Mouse (Mus musculus) myocyte (in vitro differentiated cells): ENCODE data around the gene Cacna1a. TPM values are rescaled to one million over a fixed set of nuclear protein-coding genes. Genes with fewer than 3 reads are reported as not detected.

Experiments
- H3K27me3 ChIP-seq: one replicate; pipeline ENCODE4 v1.6.1; 2011; ENCODE audit not compliant: control insufficient read depth, insufficient read depth, insufficient read length
- H3K36me3 ChIP-seq: one replicate; pipeline ENCODE4 v1.6.1; 2011; ENCODE audit not compliant: control insufficient read depth, insufficient read depth
- H3K4me2 ChIP-seq: one replicate; pipeline ENCODE4 v1.6.1; 2011; ENCODE audit warnings: low read depth, control low read depth
- H3K4me3 ChIP-seq: one replicate; pipeline ENCODE4 v1.5.1; 2011; ENCODE audit warnings: mild to moderate bottlenecking, control low read depth, moderate library complexity
- H3K79me2 ChIP-seq: one replicate; pipeline ENCODE4 v1.6.1; 2011; ENCODE audit not compliant: control insufficient read depth, insufficient read depth
- H3ac ChIP-seq: one replicate; pipeline ENCODE4 v1.6.1; 2011; ENCODE audit not compliant: control insufficient read depth, insufficient read length
- CEBPB ChIP-seq: IDR thresholded peaks from 2 replicates; pipeline ENCODE4 v1.6.1; 2011; ENCODE audit warnings: mild to moderate bottlenecking, moderate library complexity; ENCODE audit not compliant: poor library complexity, insufficient read depth, severe bottlenecking
- E2F4 ChIP-seq: IDR thresholded peaks from one replicate; pipeline ENCODE4 v1.6.1; 2011; ENCODE audit warnings: mild to moderate bottlenecking, control low read depth, moderate library complexity; ENCODE audit not compliant: insufficient read depth
- MAX ChIP-seq: IDR thresholded peaks from one replicate; pipeline ENCODE4 v1.6.1; 2011; ENCODE audit warnings: low read depth, mild to moderate bottlenecking, control low read depth
- MYOD1 ChIP-seq, 3 experiments: IDR thresholded peaks; one replicate each; pipeline ENCODE4 v1.6.1; 2011; ENCODE audit warnings: control low read depth in 2 of 3, low read depth in 2 of 3, mild to moderate bottlenecking in 2 of 3, moderate library complexity in 1 of 3; ENCODE audit not compliant: insufficient read length in 2 of 3, control insufficient read depth in 1 of 3
- MYOG ChIP-seq, 3 experiments: IDR thresholded peaks; one replicate each; pipeline ENCODE4 v1.6.1; 2011; ENCODE audit warnings: control low read depth in 2 of 3, low read depth in 2 of 3, mild to moderate bottlenecking in 2 of 3; ENCODE audit not compliant: insufficient read length in 2 of 3, control insufficient read depth in 1 of 3, insufficient read depth in 1 of 3
- POLR2A ChIP-seq: IDR thresholded peaks from one replicate; pipeline ENCODE4 v1.6.1; 2011; ENCODE audit warnings: low read depth, mild to moderate bottlenecking, control low read depth, moderate library complexity; ENCODE audit not compliant: insufficient read length
- POLR2AphosphoS2 ChIP-seq: IDR thresholded peaks from one replicate; pipeline ENCODE4 v1.6.1; 2011; ENCODE audit warnings: low read depth, control low read depth; ENCODE audit not compliant: insufficient read length
- REST ChIP-seq: IDR thresholded peaks from one replicate; pipeline ENCODE4 v1.6.1; 2011; ENCODE audit warnings: mild to moderate bottlenecking, control low read depth, moderate library complexity; ENCODE audit not compliant: insufficient read depth, insufficient read length
- SRF ChIP-seq: IDR thresholded peaks from one replicate; pipeline ENCODE4 v1.6.1; 2011; ENCODE audit warnings: low read depth; ENCODE audit not compliant: control insufficient read depth, insufficient read length
- TCF12 ChIP-seq: IDR thresholded peaks from one replicate; pipeline ENCODE4 v1.6.1; 2011; ENCODE audit warnings: mild to moderate bottlenecking, control low read depth; ENCODE audit not compliant: poor library complexity, insufficient read depth, severe bottlenecking
- TCF3 ChIP-seq: IDR thresholded peaks from one replicate; pipeline ENCODE4 v1.6.1; 2011; ENCODE audit warnings: low read depth, control low read depth; ENCODE audit not compliant: insufficient read length
- USF1 ChIP-seq: IDR thresholded peaks from one replicate; pipeline ENCODE4 v1.6.1; 2011; ENCODE audit warnings: low read depth, mild to moderate bottlenecking, control low read depth, moderate library complexity
- polyA plus RNA-seq: library from polyadenylated mRNA; unstranded; fragments of >200 nt; fragmentation: generic; extraction: Trizol; gene quantifications from one replicate; pipeline ENCODE4 v1.2.1, GENCODE M21; 2012; ENCODE audit warnings: missing spikeins

Gene Cacna1a
- polyA plus RNA-seq, 1 experiment = 1.8 TPM

- Histone ChIP-seq H3K36me3 (no peaks in the 10 kb centered on the region), H3K4me3 (no peak overlapping the region), H3K4me2 (no peak overlapping the region), H3ac (no peak overlapping the region), H3K27me3 (peaks cover 14% of the 10 kb centered on the region), H3K79me2 (no peaks in the 10 kb centered on the region)
- TF ChIP-seq CEBPB = no peak
- TF ChIP-seq TCF12 = no peak
Measured at GRCm38 (mm10) chr8:84536917-84537316, 148.7 kb downstream of the Cacna1a start.

- H3K27me3 ChIP-seq = peaks cover 23% of the 10 kb centered on the region
- H3ac ChIP-seq = no peak overlapping the region
- H3K4me2 ChIP-seq = no peak overlapping the region
- no peaks in the 10 kb centered on the region for H3K79me2 ChIP-seq
- H3K4me3 ChIP-seq = no peak overlapping the region
- H3K36me3 ChIP-seq = no peaks in the 10 kb centered on the region
- TF ChIP-seq POLR2A = no peak
- TF ChIP-seq REST = no peak
- no peak for TF ChIP-seq TCF3
- no peak for TF ChIP-seq MYOD1 (IDR thresholded peaks at IDR 0.05; ENCODE audit: control insufficient read depth in 1 of 3, insufficient read length in 2 of 3, low read depth in 2 of 3)
- no peak for TF ChIP-seq SRF
- TF ChIP-seq E2F4 = no peak
- no peak for TF ChIP-seq MYOG (IDR thresholded peaks at IDR 0.05; ENCODE audit: control insufficient read depth in 1 of 3, insufficient read depth in 1 of 3, insufficient read length in 2 of 3, low read depth in 2 of 3)
- TF ChIP-seq CEBPB = no peak
- no peak for TF ChIP-seq TCF12
Measured at GRCm38 (mm10) chr8:84539376-84539775, 151.1 kb downstream of the Cacna1a start.

- no peak overlapping the region for H3K4me3 ChIP-seq
- no peak overlapping the region for H3ac ChIP-seq
- H3K79me2 ChIP-seq = no peaks in the 10 kb centered on the region
- no peaks in the 10 kb centered on the region for H3K36me3 ChIP-seq
- no peak overlapping the region for H3K4me2 ChIP-seq
- TF ChIP-seq E2F4 = no peak
- H3K27me3 ChIP-seq = peaks cover 30% of the 10 kb centered on the region
Measured at GRCm38 (mm10) chr8:84542481-84542880, 154.2 kb downstream of the Cacna1a start.

GRCm38 (mm10) chr8:84545522-84545921 is 157.3 kb downstream of the Cacna1a start:
- no peaks in the 10 kb centered on the region for H3K36me3 ChIP-seq
- no peak overlapping the region for H3K4me2 ChIP-seq
- no peak overlapping the region for H3K4me3 ChIP-seq
- H3ac ChIP-seq = no peak overlapping the region
- TF ChIP-seq REST (no peak), MYOG (IDR thresholded peaks at IDR 0.05; ENCODE audit: control insufficient read depth in 1 of 3, insufficient read depth in 1 of 3, insufficient read length in 2 of 3, low read depth in 2 of 3) (no peak), MAX (no peak), USF1 (no peak), E2F4 (no peak), POLR2AphosphoS2 (no peak), TCF3 (no peak), POLR2A (no peak), SRF (no peak), CEBPB (no peak), MYOD1 (IDR thresholded peaks at IDR 0.05; ENCODE audit: control insufficient read depth in 1 of 3, insufficient read length in 2 of 3, low read depth in 2 of 3) (no peak)
- peaks cover 37% of the 10 kb centered on the region for H3K27me3 ChIP-seq
- H3K79me2 ChIP-seq = no peaks in the 10 kb centered on the region

GRCm38 (mm10) chr8:84552457-84552856 is 164.2 kb downstream of the Cacna1a start:
- Histone ChIP-seq H3ac (no peak overlapping the region), H3K79me2 (no peaks in the 10 kb centered on the region), H3K4me2 (no peak overlapping the region), H3K4me3 (no peak overlapping the region), H3K27me3 (peaks cover 46% of the 10 kb centered on the region), H3K36me3 (no peaks in the 10 kb centered on the region)
- TF ChIP-seq MAX (no peak), TCF3 (no peak), MYOG (IDR thresholded peaks at IDR 0.05; ENCODE audit: control insufficient read depth in 1 of 3, insufficient read depth in 1 of 3, insufficient read length in 2 of 3, low read depth in 2 of 3) (no peak), REST (no peak), USF1 (no peak), MYOD1 (IDR thresholded peaks at IDR 0.05; ENCODE audit: control insufficient read depth in 1 of 3, insufficient read length in 2 of 3, low read depth in 2 of 3) (no peak), CEBPB (no peak), E2F4 (no peak), POLR2AphosphoS2 (no peak), SRF (no peak), TCF12 (no peak), POLR2A (no peak)
